Mouse (Mus musculus) limb, embryonic 14.5 days (tissue): ENCODE data around the gene Prkn. TPM values are rescaled to one million over a fixed set of nuclear protein-coding genes. Genes with fewer than 3 reads are reported as not detected.

Source experiments
- ATAC-seq: fragments of 200-750 bp; cut with Nextera tagmentation; 2 replicates; pipeline ENCODE4 v1.8.0; 2017; ENCODE audit warnings: low read depth, moderate number of reproducible peaks, moderate TSS enrichment; ENCODE audit not compliant: low FRiP score
- DNase-seq: peaks from one replicate; pipeline ENCODE4 v3.0.0-alpha.2; 2015; ENCODE audit warnings: low spot score
- H3K27ac ChIP-seq: fragments of 300-500 bp; sonication (generic); replicated peaks from 2 replicates; pipeline ENCODE4 v1.5.1; 2014; ENCODE audit warnings: low read depth, mild to moderate bottlenecking, low read length, moderate library complexity, mixed read lengths
- H3K27me3 ChIP-seq: fragments of 300-500 bp; sonication (generic); 2 replicates; pipeline ENCODE4 v1.6.1; 2014; ENCODE audit warnings: low read length, mixed read lengths; ENCODE audit not compliant: control insufficient read depth, insufficient read depth
- H3K36me3 ChIP-seq: fragments of 300-500 bp; sonication (generic); 2 replicates; pipeline ENCODE4 v1.6.1; 2014; ENCODE audit warnings: mild to moderate bottlenecking, low read length, moderate library complexity, mixed read lengths; ENCODE audit not compliant: control insufficient read depth, insufficient read depth
- H3K4me1 ChIP-seq: fragments of 300-500 bp; sonication (generic); 2 replicates; pipeline ENCODE4 v1.6.1; 2014; ENCODE audit warnings: antibody characterized with exemption, low read length, mixed read lengths; ENCODE audit not compliant: control insufficient read depth, insufficient read depth
- H3K4me2 ChIP-seq: fragments of 300-500 bp; sonication (generic); replicated peaks from 2 replicates; pipeline ENCODE4 v1.6.1; 2014; ENCODE audit warnings: low read depth, mild to moderate bottlenecking, low read length, moderate library complexity; ENCODE audit not compliant: severe bottlenecking
- H3K4me3 ChIP-seq: fragments of 300-500 bp; sonication (generic); replicated peaks from 2 replicates; pipeline ENCODE4 v1.5.1; 2014; ENCODE audit warnings: low read length
- H3K9ac ChIP-seq: fragments of 300-500 bp; sonication (generic); 2 replicates; pipeline ENCODE4 v1.6.1; 2014; ENCODE audit warnings: mild to moderate bottlenecking, low read depth, low read length, moderate library complexity; ENCODE audit not compliant: severe bottlenecking
- H3K9me3 ChIP-seq: fragments of 300-500 bp; sonication (generic); 2 replicates; pipeline ENCODE4 v1.6.1; 2016; ENCODE audit warnings: low read length; ENCODE audit not compliant: control insufficient read depth
- POLR2A ChIP-seq: fragments of 200-500 bp; IDR thresholded peaks from 2 replicates; pipeline ENCODE4 v1.8.0; 2012; ENCODE audit warnings: inconsistent platforms, mild to moderate bottlenecking, moderate library complexity, borderline replicate concordance; ENCODE audit not compliant: insufficient read depth, insufficient read length; ENCODE audit errors: extremely low read depth
- WGBS: fragments of 180-500 bp; shearing (Covaris S2); extraction: QIAGEN DNeasy Blood & Tissue Kit; methylation state at CpG from one replicate; pipeline ENCODE4 v1.1.7; 2014; 5-methylcytosine and 5-hydroxymethylcytosine counted together
- polyA plus RNA-seq, 2 experiments: library from polyadenylated mRNA; depleted of rRNA in 1 of 2; stranded (reverse) in 1 of 2; unstranded in 1 of 2; fragments of >200 nt; fragmentation: Nextera tagmentation in 1 of 2; extraction: Ambion mirVana in 1 of 2; gene quantifications; 2 replicates each; pipeline versions ENCODE4 v1.2.1 to v1.2.3; 2012 to 2014

The Prkn gene
- polyA plus RNA-seq, 2 experiments, result 2.3 to 2.7 TPM

- H3K27ac ChIP-seq, result no peak overlapping the region
- no peak overlapping the region for H3K4me3 ChIP-seq
- no peaks in the 10 kb centered on the region for H3K4me1 ChIP-seq
- no peaks in the 10 kb centered on the region for H3K9me3 ChIP-seq
- H3K27me3 ChIP-seq, result no peaks in the 10 kb centered on the region
- no peak overlapping the region for H3K4me2 ChIP-seq
- no peak overlapping the region for H3K9ac ChIP-seq
- no peak for DNase-seq
- H3K36me3 ChIP-seq, result no peaks in the 10 kb centered on the region
- TF ChIP-seq POLR2A, result no peak
- 81% methylated on average over 4 of the region's 4 CpGs for WGBS
- no peak for ATAC-seq
Observed at GRCm38 (mm10) chr17:10818971-10819370, 21.2 kb upstream of the Prkn start.

GRCm38 (mm10) chr17:10840731-10841201, 582 bp downstream of the Prkn start:
- Histone ChIP-seq H3K9me3 (no peaks in the 10 kb centered on the region), H3K27me3 (no peaks in the 10 kb centered on the region), H3K4me2 (peak overlapping the region; percentile 88), H3K4me1 (0 out of 2 replicates have a peak, but pooled peaks cover 4% of the 10 kb centered on the region), H3K4me3 (peak overlapping the region; percentile 69), H3K36me3 (no peaks in the 10 kb centered on the region), H3K9ac (peak overlapping the region; percentile 72), H3K27ac (no peak overlapping the region)
- ATAC-seq (peak; percentile 31; the same call in 1 of the 2 replicates), DNase-seq (peak; percentile 61)
- WGBS, result 3% methylated on average over 20 of the region's 20 CpGs
- no peak for TF ChIP-seq POLR2A

GRCm38 (mm10) chr17:10854207-10854606, 14.0 kb downstream of the Prkn start:
- Histone ChIP-seq H3K4me2 (no peak overlapping the region), H3K27ac (no peak overlapping the region), H3K4me1 (no peaks in the 10 kb centered on the region), H3K36me3 (no peaks in the 10 kb centered on the region), H3K4me3 (no peak overlapping the region), H3K9ac (no peak overlapping the region), H3K9me3 (no peaks in the 10 kb centered on the region), H3K27me3 (no peaks in the 10 kb centered on the region)
- no peak for TF ChIP-seq POLR2A
- no peak for ATAC-seq
- 83% methylated on average over 3 of the region's 3 CpGs for WGBS
- no peak for DNase-seq

- no peak for DNase-seq
- TF ChIP-seq POLR2A, result no peak
- 81% methylated on average over 7 of the region's 7 CpGs for WGBS
Observed at GRCm38 (mm10) chr17:10874208-10875187, 34.3 kb downstream of the Prkn start.

GRCm38 (mm10) chr17:10878986-10879385, 38.8 kb downstream of the Prkn start:
- DNase-seq (no peak), ATAC-seq (no peak)
- no peaks in the 10 kb centered on the region for H3K27me3 ChIP-seq
- H3K9me3 ChIP-seq, result no peaks in the 10 kb centered on the region
- WGBS, result 80% methylated on average over 5 of the region's 5 CpGs
- TF ChIP-seq POLR2A, result no peak
- H3K27ac ChIP-seq, result no peak overlapping the region
- no peak overlapping the region for H3K4me2 ChIP-seq
- H3K4me1 ChIP-seq, result no peaks in the 10 kb centered on the region
- H3K9ac ChIP-seq, result no peak overlapping the region
- no peaks in the 10 kb centered on the region for H3K36me3 ChIP-seq
- H3K4me3 ChIP-seq, result no peak overlapping the region

More at GRCm38 (mm10) chr17:10874208-10875187, 34.3 kb downstream of the Prkn start:
- ATAC-seq, result no peak
- Histone ChIP-seq H3K4me1 (no peaks in the 10 kb centered on the region), H3K27me3 (no peaks in the 10 kb centered on the region), H3K36me3 (no peaks in the 10 kb centered on the region), H3K9me3 (no peaks in the 10 kb centered on the region), H3K9ac (no peak overlapping the region), H3K4me3 (no peak overlapping the region), H3K27ac (no peak overlapping the region), H3K4me2 (no peak overlapping the region)
